Mouse (Mus musculus): ENCODE data around the gene Psd4. TPM values are rescaled to one million over a fixed set of nuclear protein-coding genes. Genes with fewer than 3 reads are reported as not detected.

Psd4 gene
- polyA plus RNA-seq, 1 experiment, result not detected

- H3K36me3 ChIP-seq (ENCODE audit: control insufficient read depth, insufficient read depth), result no peaks in the 10 kb centered on the region
- no peaks in the 10 kb centered on the region for H3K27me3 ChIP-seq (ENCODE audit: control insufficient read depth, insufficient read depth, insufficient read length)
- H3K79me2 ChIP-seq (ENCODE audit: control insufficient read depth, insufficient read depth), result no peaks in the 10 kb centered on the region
- TF ChIP-seq POLR2A (IDR thresholded peaks at IDR 0.05; ENCODE audit: insufficient read length, low read depth), result no peak
- H3K4me2 ChIP-seq (ENCODE audit: low read depth), result no peak overlapping the region
- H3ac ChIP-seq (ENCODE audit: control insufficient read depth, insufficient read length), result no peak overlapping the region
- H3K4me3 ChIP-seq, result no peak overlapping the region
These were observed 8.0 kb upstream of the Psd4 start for GRCm38 (mm10) chr2:24359347-24359746.

- H3ac ChIP-seq (ENCODE audit: control insufficient read depth, insufficient read length), result no peak overlapping the region
- H3K4me2 ChIP-seq (ENCODE audit: low read depth), result no peak overlapping the region
- H3K79me2 ChIP-seq (ENCODE audit: control insufficient read depth, insufficient read depth), result no peaks in the 10 kb centered on the region
- TF ChIP-seq POLR2AphosphoS2 (IDR thresholded peaks at IDR 0.05; ENCODE audit: insufficient read length, low read depth), result no peak
- no peak for TF ChIP-seq TCF3 (IDR thresholded peaks at IDR 0.05; ENCODE audit: insufficient read length, low read depth)
- TF ChIP-seq MYOG (IDR thresholded peaks at IDR 0.05; ENCODE audit: control insufficient read depth in 1 of 3, insufficient read depth in 1 of 3, insufficient read length in 2 of 3, low read depth in 2 of 3), result no peak
- no peak for TF ChIP-seq TCF12 (IDR thresholded peaks at IDR 0.05; ENCODE audit: insufficient read depth, poor library complexity, severe bottlenecking)
- TF ChIP-seq SRF (IDR thresholded peaks at IDR 0.05; ENCODE audit: control insufficient read depth, insufficient read length, low read depth), result no peak
- TF ChIP-seq USF1 (IDR thresholded peaks at IDR 0.05; ENCODE audit: low read depth), result no peak
- TF ChIP-seq REST (IDR thresholded peaks at IDR 0.05; ENCODE audit: insufficient read depth, insufficient read length), result no peak
- no peak for TF ChIP-seq E2F4 (IDR thresholded peaks at IDR 0.05; ENCODE audit: insufficient read depth)
- no peak for TF ChIP-seq CEBPB (IDR thresholded peaks at IDR 0.05; ENCODE audit: insufficient read depth, poor library complexity, severe bottlenecking)
- TF ChIP-seq MYOD1 (IDR thresholded peaks at IDR 0.05; ENCODE audit: control insufficient read depth in 1 of 3, insufficient read length in 2 of 3, low read depth in 2 of 3), result no peak
- no peak for TF ChIP-seq MAX (IDR thresholded peaks at IDR 0.05; ENCODE audit: low read depth)
- no peak for TF ChIP-seq POLR2A (IDR thresholded peaks at IDR 0.05; ENCODE audit: insufficient read length, low read depth)
- H3K4me3 ChIP-seq, result no peak overlapping the region
- H3K27me3 ChIP-seq (ENCODE audit: control insufficient read depth, insufficient read depth, insufficient read length), result no peaks in the 10 kb centered on the region
- no peaks in the 10 kb centered on the region for H3K36me3 ChIP-seq (ENCODE audit: control insufficient read depth, insufficient read depth)
These were observed 3.6 kb upstream of the Psd4 start for GRCm38 (mm10) chr2:24363818-24364217.

GRCm38 (mm10) chr2:24366214-24366975 lies 985 bp upstream of the Psd4 start:
- Histone ChIP-seq H3K4me2 (ENCODE audit: low read depth) (no peak overlapping the region), H3K79me2 (ENCODE audit: control insufficient read depth, insufficient read depth) (no peaks in the 10 kb centered on the region), H3K4me3 (no peak overlapping the region), H3K36me3 (ENCODE audit: control insufficient read depth, insufficient read depth) (no peaks in the 10 kb centered on the region), H3ac (ENCODE audit: control insufficient read depth, insufficient read length) (no peak overlapping the region), H3K27me3 (ENCODE audit: control insufficient read depth, insufficient read depth, insufficient read length) (no peaks in the 10 kb centered on the region)
- TF ChIP-seq POLR2AphosphoS2 (IDR thresholded peaks at IDR 0.05; ENCODE audit: insufficient read length, low read depth) (no peak), MAX (IDR thresholded peaks at IDR 0.05; ENCODE audit: low read depth) (no peak), TCF12 (IDR thresholded peaks at IDR 0.05; ENCODE audit: insufficient read depth, poor library complexity, severe bottlenecking) (no peak), MYOG (IDR thresholded peaks at IDR 0.05; ENCODE audit: control insufficient read depth in 1 of 3, insufficient read depth in 1 of 3, insufficient read length in 2 of 3, low read depth in 2 of 3) (no peak), USF1 (IDR thresholded peaks at IDR 0.05; ENCODE audit: low read depth) (no peak), SRF (IDR thresholded peaks at IDR 0.05; ENCODE audit: control insufficient read depth, insufficient read length, low read depth) (no peak), MYOD1 (IDR thresholded peaks at IDR 0.05; ENCODE audit: control insufficient read depth in 1 of 3, insufficient read length in 2 of 3, low read depth in 2 of 3) (no peak), E2F4 (IDR thresholded peaks at IDR 0.05; ENCODE audit: insufficient read depth) (no peak), REST (IDR thresholded peaks at IDR 0.05; ENCODE audit: insufficient read depth, insufficient read length) (no peak), CEBPB (IDR thresholded peaks at IDR 0.05; ENCODE audit: insufficient read depth, poor library complexity, severe bottlenecking) (no peak), POLR2A (IDR thresholded peaks at IDR 0.05; ENCODE audit: insufficient read length, low read depth) (no peak), TCF3 (IDR thresholded peaks at IDR 0.05; ENCODE audit: insufficient read length, low read depth) (no peak)

- no peaks in the 10 kb centered on the region for H3K79me2 ChIP-seq (ENCODE audit: control insufficient read depth, insufficient read depth)
- H3K4me2 ChIP-seq (ENCODE audit: low read depth), result no peak overlapping the region
- TF ChIP-seq USF1 (IDR thresholded peaks at IDR 0.05; ENCODE audit: low read depth), result no peak
- no peak for TF ChIP-seq SRF (IDR thresholded peaks at IDR 0.05; ENCODE audit: control insufficient read depth, insufficient read length, low read depth)
- TF ChIP-seq TCF12 (IDR thresholded peaks at IDR 0.05; ENCODE audit: insufficient read depth, poor library complexity, severe bottlenecking), result no peak
- no peak for TF ChIP-seq POLR2A (IDR thresholded peaks at IDR 0.05; ENCODE audit: insufficient read length, low read depth)
- TF ChIP-seq E2F4 (IDR thresholded peaks at IDR 0.05; ENCODE audit: insufficient read depth), result no peak
- no peak for TF ChIP-seq MAX (IDR thresholded peaks at IDR 0.05; ENCODE audit: low read depth)
- TF ChIP-seq MYOG (IDR thresholded peaks at IDR 0.05; ENCODE audit: control insufficient read depth in 1 of 3, insufficient read depth in 1 of 3, insufficient read length in 2 of 3, low read depth in 2 of 3), result no peak
- TF ChIP-seq MYOD1 (IDR thresholded peaks at IDR 0.05; ENCODE audit: control insufficient read depth in 1 of 3, insufficient read length in 2 of 3, low read depth in 2 of 3), result no peak
- TF ChIP-seq POLR2AphosphoS2 (IDR thresholded peaks at IDR 0.05; ENCODE audit: insufficient read length, low read depth), result no peak
- no peak for TF ChIP-seq REST (IDR thresholded peaks at IDR 0.05; ENCODE audit: insufficient read depth, insufficient read length)
- TF ChIP-seq CEBPB (IDR thresholded peaks at IDR 0.05; ENCODE audit: insufficient read depth, poor library complexity, severe bottlenecking), result no peak
- no peak for TF ChIP-seq TCF3 (IDR thresholded peaks at IDR 0.05; ENCODE audit: insufficient read length, low read depth)
- H3K27me3 ChIP-seq (ENCODE audit: control insufficient read depth, insufficient read depth, insufficient read length), result no peaks in the 10 kb centered on the region
- no peak overlapping the region for H3K4me3 ChIP-seq
- no peak overlapping the region for H3ac ChIP-seq (ENCODE audit: control insufficient read depth, insufficient read length)
- no peaks in the 10 kb centered on the region for H3K36me3 ChIP-seq (ENCODE audit: control insufficient read depth, insufficient read depth)
These were observed 498 bp downstream of the Psd4 start for GRCm38 (mm10) chr2:24367895-24368261.

Data from myocyte (in vitro differentiated cells).